Mouse (Mus musculus) embryonic fibroblast, embryonic 13.5 days (primary cell): ENCODE results near the gene Sept8.

Experiments
- CTCF ChIP-seq: IDR thresholded peaks from 2 replicates; pipeline ENCODE4 v1.5.1; 2011; ENCODE audit warnings: mild to moderate bottlenecking, control low read depth, low read length, moderate library complexity, borderline replicate concordance; ENCODE audit not compliant: insufficient read depth
- POLR2A ChIP-seq: IDR thresholded peaks from 2 replicates; pipeline ENCODE4 v1.6.1; 2011; ENCODE audit warnings: low read depth, mild to moderate bottlenecking, control low read depth, low read length, moderate library complexity

DNA sequence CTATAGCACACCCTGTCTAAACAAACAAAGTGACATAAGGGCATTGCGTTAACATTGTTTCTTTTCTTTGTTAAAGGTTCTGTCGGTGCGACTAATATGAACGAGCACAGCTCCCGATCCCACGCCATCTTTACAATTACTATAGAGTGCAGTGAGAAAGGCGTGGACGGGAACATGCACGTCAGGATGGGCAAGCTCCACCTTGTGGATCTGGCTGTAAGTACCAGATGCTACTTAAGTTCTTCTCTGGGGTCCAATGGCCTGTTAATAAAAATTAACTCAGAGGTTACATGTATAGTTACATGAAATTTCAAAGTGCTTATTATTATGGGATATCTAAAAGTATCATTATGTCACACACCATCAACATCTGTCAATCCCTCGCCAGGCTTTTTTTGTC, 64.1 kb downstream of the Sept8 start:
- TF ChIP-seq CTCF (peak; percentile 44; the same call in 1 of the 2 replicates), POLR2A (no peak)
